Mouse (Mus musculus) embryonic facial prominence, embryonic 10.5 days (tissue): ENCODE measurements at regions not wholly inside any gene's neighbourhood (a gene's known extent, or its start where the extent isn't known, plus 50 kb on each side); places are given as distances from the start of the nearest gene placed in this dataset.

Experiments used
- DNase-seq: peaks from one replicate; pipeline ENCODE4 v3.0.0-alpha.2; 2017; ENCODE audit warnings: low spot score
- H3K27ac ChIP-seq: fragments of 300-500 bp; sonication (generic); replicated peaks from 2 replicates; pipeline ENCODE4 v1.5.1; 2016; ENCODE audit warnings: mild to moderate bottlenecking
- H3K27me3 ChIP-seq: fragments of 300-500 bp; sonication (generic); replicated peaks from 2 replicates; pipeline ENCODE4 v1.6.1; 2016; ENCODE audit warnings: low read depth, mild to moderate bottlenecking; ENCODE audit not compliant: poor library complexity, severe bottlenecking
- H3K36me3 ChIP-seq: fragments of 300-500 bp; sonication (generic); replicated peaks from 2 replicates; pipeline ENCODE4 v1.6.1; 2016; ENCODE audit warnings: mild to moderate bottlenecking, moderate library complexity
- H3K4me1 ChIP-seq: fragments of 300-500 bp; sonication (generic); 2 replicates; pipeline ENCODE4 v1.6.1; 2016
- H3K4me3 ChIP-seq: fragments of 300-500 bp; sonication (generic); 2 replicates; pipeline ENCODE4 v1.5.1; 2016; ENCODE audit warnings: mild to moderate bottlenecking, moderate library complexity
- H3K9me3 ChIP-seq: fragments of 300-500 bp; sonication (generic); 2 replicates; pipeline ENCODE4 v1.6.1; 2016; ENCODE audit warnings: mild to moderate bottlenecking
- WGBS: fragments of 180-500 bp; shearing (Covaris S2); methylation state at CpG from one replicate; pipeline ENCODE4 v1.1.7; 2016; 5-methylcytosine and 5-hydroxymethylcytosine counted together

- H3K27ac ChIP-seq: no peak overlapping the region
- H3K27me3 ChIP-seq: no peaks in the 10 kb centered on the region
- H3K4me3 ChIP-seq: no peak overlapping the region
- H3K4me1 ChIP-seq: no peaks in the 10 kb centered on the region
- WGBS: 86% methylated on average over 5 of the region's 5 CpGs
- no peak for DNase-seq
- H3K36me3 ChIP-seq: no peaks in the 10 kb centered on the region
- no peaks in the 10 kb centered on the region for H3K9me3 ChIP-seq
Measured at GRCm38 (mm10) chr9:85466671-85467070, 139.5 kb upstream of the Tent5a start.

DNA sequence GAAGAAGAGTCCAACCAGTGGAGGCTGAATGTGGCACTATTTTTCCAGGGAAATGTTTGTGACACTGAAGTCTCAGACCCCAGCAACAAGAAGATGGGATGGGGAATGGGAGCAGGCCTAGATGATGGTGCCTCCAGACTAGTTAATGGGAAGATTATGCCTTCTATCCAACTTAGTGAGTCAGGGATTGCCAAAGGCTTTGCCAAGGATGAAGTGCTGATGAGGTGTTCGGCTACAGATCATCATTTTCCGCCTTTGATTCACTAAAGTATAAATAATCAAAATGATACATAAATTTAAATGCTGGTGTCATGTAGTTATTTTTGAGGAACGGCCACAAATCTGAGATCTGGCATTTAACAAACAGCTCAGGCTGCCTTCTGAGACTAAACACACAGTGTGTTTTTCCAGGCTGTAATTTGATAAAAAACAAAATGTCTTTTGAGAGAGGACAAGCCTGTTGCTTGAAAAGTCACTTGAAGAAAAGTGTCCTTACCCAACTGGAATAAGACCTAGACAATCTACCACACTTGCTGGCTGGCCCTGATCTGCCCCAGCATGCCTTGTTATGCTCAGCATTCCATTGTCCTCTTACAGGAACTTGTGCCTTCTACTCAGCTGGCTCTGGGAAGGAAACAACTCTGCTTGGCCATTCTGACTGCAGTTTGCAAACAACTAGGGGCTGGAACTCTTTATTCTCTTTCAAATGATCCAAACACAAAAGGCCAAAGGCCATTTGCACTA lies 132.1 kb upstream of the Tent5a start:
- 91% methylated on average over 3 of the region's 3 CpGs for WGBS
- no peak overlapping the region for H3K27ac ChIP-seq
- no peak overlapping the region for H3K4me3 ChIP-seq
- no peaks in the 10 kb centered on the region for H3K9me3 ChIP-seq
- no peaks in the 10 kb centered on the region for H3K27me3 ChIP-seq
- no peaks in the 10 kb centered on the region for H3K4me1 ChIP-seq
- H3K36me3 ChIP-seq: no peaks in the 10 kb centered on the region
- DNase-seq: no peak

- no peak for DNase-seq
- Histone ChIP-seq H3K27me3 (no peaks in the 10 kb centered on the region), H3K4me1 (no peaks in the 10 kb centered on the region), H3K4me3 (no peak overlapping the region), H3K9me3 (no peaks in the 10 kb centered on the region), H3K36me3 (no peaks in the 10 kb centered on the region), H3K27ac (no peak overlapping the region)
- 73% methylated on average over 2 of the region's 2 CpGs for WGBS
Measured at GRCm38 (mm10) chr9:85458356-85458755, 131.2 kb upstream of the Tent5a start.

DNA sequence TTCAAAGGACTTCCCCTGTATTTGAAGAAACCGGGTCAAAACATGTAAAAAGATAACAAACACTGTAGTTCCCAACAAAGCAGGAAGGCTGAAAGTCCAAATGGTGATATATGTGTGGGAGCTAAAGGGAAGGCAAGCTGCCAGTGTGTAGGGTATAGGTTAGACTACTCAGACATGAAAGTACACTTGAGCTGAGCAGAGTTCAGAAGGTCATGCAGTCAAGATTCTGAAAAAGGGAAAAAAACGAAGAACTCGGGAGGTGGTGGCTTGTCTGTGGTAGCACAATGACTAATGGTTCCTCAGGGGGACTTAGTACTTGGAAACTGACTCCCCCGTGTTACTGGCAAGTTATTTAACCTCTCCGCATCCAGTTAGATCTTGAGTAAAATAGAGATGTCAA lies 130.3 kb upstream of the Tent5a start:
- WGBS: 64% methylated on average over 5 of the region's 5 CpGs
- no peaks in the 10 kb centered on the region for H3K36me3 ChIP-seq
- H3K9me3 ChIP-seq: no peaks in the 10 kb centered on the region
- H3K4me3 ChIP-seq: no peak overlapping the region
- H3K27ac ChIP-seq: no peak overlapping the region
- H3K4me1 ChIP-seq: no peaks in the 10 kb centered on the region
- H3K27me3 ChIP-seq: no peaks in the 10 kb centered on the region
- DNase-seq: no peak

GRCm38 (mm10) chr9:85455382-85455781 lies 128.2 kb upstream of the Tent5a start:
- no peak for DNase-seq
- WGBS: 93% methylated on average over 4 of the region's 4 CpGs
- Histone ChIP-seq H3K27ac (no peak overlapping the region), H3K4me1 (no peaks in the 10 kb centered on the region), H3K27me3 (no peaks in the 10 kb centered on the region), H3K36me3 (no peaks in the 10 kb centered on the region), H3K4me3 (no peak overlapping the region), H3K9me3 (no peaks in the 10 kb centered on the region)

- 85% methylated on average over 8 of the region's 8 CpGs for WGBS
- Histone ChIP-seq H3K27ac (no peak overlapping the region), H3K27me3 (no peaks in the 10 kb centered on the region), H3K4me3 (no peak overlapping the region), H3K4me1 (no peaks in the 10 kb centered on the region), H3K36me3 (no peaks in the 10 kb centered on the region), H3K9me3 (no peaks in the 10 kb centered on the region)
- no peak for DNase-seq
Measured at GRCm38 (mm10) chr9:85452196-85452857, 125.2 kb upstream of the Tent5a start.

GRCm38 (mm10) chr9:85451349-85451748 lies 124.2 kb upstream of the Tent5a start:
- Histone ChIP-seq H3K9me3 (no peaks in the 10 kb centered on the region), H3K27me3 (no peaks in the 10 kb centered on the region), H3K4me1 (no peaks in the 10 kb centered on the region), H3K27ac (no peak overlapping the region), H3K36me3 (no peaks in the 10 kb centered on the region), H3K4me3 (no peak overlapping the region)
- DNase-seq: no peak
- 92% methylated on average over 5 of the region's 5 CpGs for WGBS

DNA sequence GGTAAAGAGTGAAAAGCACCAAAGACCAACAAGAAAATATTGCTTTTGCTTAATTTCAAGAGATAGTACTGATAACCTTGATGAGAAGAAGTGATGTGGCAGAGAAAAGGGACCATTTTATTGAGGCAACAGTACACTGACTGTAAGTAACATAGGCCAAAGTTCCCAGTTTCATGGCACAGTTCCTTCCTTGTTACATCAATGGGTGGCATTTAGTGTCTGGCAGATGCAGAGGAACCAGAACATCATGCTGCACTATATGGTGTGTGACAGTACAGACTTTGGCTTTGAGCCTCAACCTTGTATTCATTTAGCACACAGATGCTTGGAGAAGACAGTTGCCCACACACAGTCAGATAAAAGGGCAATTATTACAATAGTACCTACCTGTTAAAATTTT lies 123.7 kb upstream of the Tent5a start:
- no peaks in the 10 kb centered on the region for H3K36me3 ChIP-seq
- no peak for DNase-seq
- no peaks in the 10 kb centered on the region for H3K27me3 ChIP-seq
- no peak overlapping the region for H3K27ac ChIP-seq
- H3K4me1 ChIP-seq: no peaks in the 10 kb centered on the region
- no peak overlapping the region for H3K4me3 ChIP-seq
- H3K9me3 ChIP-seq: no peaks in the 10 kb centered on the region

- Histone ChIP-seq H3K27ac (no peak overlapping the region), H3K27me3 (no peaks in the 10 kb centered on the region), H3K4me3 (no peak overlapping the region), H3K36me3 (no peaks in the 10 kb centered on the region), H3K4me1 (no peaks in the 10 kb centered on the region), H3K9me3 (no peaks in the 10 kb centered on the region)
- WGBS: 77% methylated on average over 2 of the region's 2 CpGs
- no peak for DNase-seq
Measured at GRCm38 (mm10) chr9:85449493-85449892, 122.3 kb upstream of the Tent5a start.

DNA sequence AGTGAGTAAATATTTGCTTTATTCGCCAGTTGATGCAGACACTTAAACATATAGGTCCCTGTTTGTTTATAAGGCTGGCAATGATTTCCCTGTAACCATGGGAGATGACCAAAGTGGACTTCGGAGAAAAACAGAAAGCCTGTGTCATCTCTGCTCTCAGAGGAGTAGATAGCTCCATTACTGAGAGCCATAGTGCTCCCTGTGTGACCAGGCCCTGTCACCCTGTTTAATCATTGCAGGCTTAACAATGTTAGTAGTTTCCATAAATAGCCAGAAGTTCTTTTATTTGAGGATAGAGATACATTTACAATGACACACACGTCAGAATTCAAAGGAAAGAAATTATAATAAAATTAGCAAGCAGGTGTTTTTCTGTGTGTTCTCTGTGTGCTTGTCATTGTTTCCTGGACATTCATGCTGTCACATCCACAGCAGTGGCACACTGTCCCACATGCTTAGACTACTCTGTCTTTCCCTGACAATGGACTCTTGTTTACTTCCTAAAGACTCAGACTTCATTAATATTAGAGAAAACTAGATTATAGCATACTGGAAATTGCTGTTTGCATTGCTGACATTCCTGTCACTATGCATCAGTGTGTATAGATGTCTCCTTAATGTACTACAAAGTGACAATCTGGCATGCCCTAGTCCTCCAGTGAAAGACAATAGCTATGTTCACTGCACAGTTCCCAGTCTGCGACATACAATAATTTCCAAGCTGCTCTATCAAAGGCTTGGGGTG lies 115.8 kb upstream of the Tent5a start:
- H3K36me3 ChIP-seq: no peaks in the 10 kb centered on the region
- H3K27me3 ChIP-seq: no peaks in the 10 kb centered on the region
- H3K9me3 ChIP-seq: no peaks in the 10 kb centered on the region
- WGBS: 75% methylated on average over 4 of the region's 4 CpGs
- 0 out of 2 replicates have a peak, but pooled peaks cover 4% of the 10 kb centered on the region for H3K4me1 ChIP-seq
- no peak overlapping the region for H3K4me3 ChIP-seq
- DNase-seq: no peak
- no peak overlapping the region for H3K27ac ChIP-seq

GRCm38 (mm10) chr9:85439664-85440063 lies 112.5 kb upstream of the Tent5a start:
- Histone ChIP-seq H3K27ac (no peak overlapping the region), H3K4me1 (0 out of 2 replicates have a peak, but pooled peaks cover 4% of the 10 kb centered on the region), H3K27me3 (no peaks in the 10 kb centered on the region), H3K4me3 (no peak overlapping the region), H3K36me3 (no peaks in the 10 kb centered on the region), H3K9me3 (no peaks in the 10 kb centered on the region)
- DNase-seq: no peak
- 46% methylated on average over 1 of the region's 1 CpGs for WGBS

- no peak for DNase-seq
- Histone ChIP-seq H3K9me3 (no peaks in the 10 kb centered on the region), H3K4me1 (no peaks in the 10 kb centered on the region), H3K27ac (no peak overlapping the region), H3K36me3 (no peaks in the 10 kb centered on the region), H3K4me3 (no peak overlapping the region), H3K27me3 (no peaks in the 10 kb centered on the region)
- 75% methylated on average over 2 of the region's 2 CpGs for WGBS
Measured at GRCm38 (mm10) chr9:85432220-85432619, 105.1 kb upstream of the Tent5a start.

GRCm38 (mm10) chr9:85426809-85427208 lies 99.7 kb upstream of the Tent5a start:
- Histone ChIP-seq H3K4me3 (no peak overlapping the region), H3K27ac (no peak overlapping the region), H3K9me3 (no peaks in the 10 kb centered on the region), H3K4me1 (no peaks in the 10 kb centered on the region), H3K36me3 (no peaks in the 10 kb centered on the region), H3K27me3 (no peaks in the 10 kb centered on the region)
- WGBS: 86% methylated on average over 4 of the region's 4 CpGs
- DNase-seq: no peak
